Mouse (Mus musculus) bone marrow, adult 2 months (tissue): Measurements from ENCODE around the gene Mrgprb8. TPM values are rescaled to one million over a fixed set of nuclear protein-coding genes. Genes with fewer than 3 reads are reported as not detected.
"Not testable (repeated sequence)": the region's sequence is repeated elsewhere in the genome, so short reads cannot be mapped to it uniquely, and the experiment has no call there.

Source experiments
- H3K27ac ChIP-seq: fragments of 200-500 bp; 2 replicates; pipeline ENCODE4 v1.5.1; 2012; ENCODE audit warnings: low read depth, mild to moderate bottlenecking, control low read depth, inconsistent platforms, low read length; ENCODE audit not compliant: control insufficient read depth, poor library complexity, insufficient read depth
- H3K4me1 ChIP-seq: fragments of 200-500 bp; 2 replicates; pipeline ENCODE4 v1.6.1; 2011; ENCODE audit warnings: low read length; ENCODE audit not compliant: control insufficient read depth, insufficient read depth
- H3K4me3 ChIP-seq: fragments of 200-500 bp; replicated peaks from 2 replicates; pipeline ENCODE3; 2011; ENCODE audit warnings: mild to moderate bottlenecking, low read depth, low read length, control low read depth; ENCODE audit not compliant: control insufficient read depth
- CTCF ChIP-seq: fragments of 200-500 bp; IDR thresholded peaks from 2 replicates; pipeline ENCODE4 v1.5.1; 2011; ENCODE audit warnings: low read length, control low read depth; ENCODE audit not compliant: control insufficient read depth, insufficient read depth
- POLR2A ChIP-seq: fragments of 200-500 bp; IDR thresholded peaks from 2 replicates; pipeline ENCODE4 v1.6.1; 2011; ENCODE audit warnings: low read depth, mild to moderate bottlenecking, control low read depth, low read length, borderline replicate concordance; ENCODE audit not compliant: control insufficient read depth
- WGBS: fragments of 180-500 bp; shearing (Covaris S2); methylation state at CpG from one replicate; pipeline ENCODE4 v1.1.7; 2018; 5-methylcytosine and 5-hydroxymethylcytosine counted together
- polyA plus RNA-seq: library from polyadenylated mRNA; stranded (reverse); fragments of >200 nt; gene quantifications from 2 replicates; pipeline ENCODE4 v1.2.4, GENCODE M21; 2011; ENCODE audit warnings: low replicate concordance; ENCODE audit not compliant: missing spikeins, insufficient read depth, insufficient read length

Mrgprb8 gene
- polyA plus RNA-seq: not detected in 2 replicates

DNA sequence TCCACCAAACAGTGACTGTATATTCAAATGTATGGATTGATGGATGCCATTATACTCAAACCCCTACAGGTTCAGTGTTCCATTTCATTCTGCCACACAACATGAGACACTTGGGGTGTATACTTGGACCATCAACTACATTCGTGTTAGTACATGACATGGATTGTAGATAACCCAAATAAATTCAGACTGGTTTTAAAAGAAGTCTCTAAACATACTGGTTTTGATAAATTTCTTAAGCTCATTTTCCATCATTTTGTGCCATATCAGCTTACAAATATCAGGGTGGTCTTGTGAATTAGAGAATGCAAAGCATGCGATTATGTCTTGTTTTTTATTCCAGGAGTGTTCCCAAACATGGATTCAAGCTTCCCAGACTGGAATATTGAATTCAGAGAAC, at the start of gene Mrgprb8:
Gene Mrgprb8, plus strand, starts transcription at position 301 of the 400 bp plus-strand sequence.
- H3K27ac ChIP-seq: no peak within 1 kb of the TSS
- WGBS: 61% methylated on average over 2 of the region's 2 CpGs
- no peaks in the 10 kb centered on the region for H3K4me1 ChIP-seq
- H3K4me3 ChIP-seq: no peak within 1 kb of the TSS
- TF ChIP-seq CTCF (no peak), POLR2A (no peak)

DNA sequence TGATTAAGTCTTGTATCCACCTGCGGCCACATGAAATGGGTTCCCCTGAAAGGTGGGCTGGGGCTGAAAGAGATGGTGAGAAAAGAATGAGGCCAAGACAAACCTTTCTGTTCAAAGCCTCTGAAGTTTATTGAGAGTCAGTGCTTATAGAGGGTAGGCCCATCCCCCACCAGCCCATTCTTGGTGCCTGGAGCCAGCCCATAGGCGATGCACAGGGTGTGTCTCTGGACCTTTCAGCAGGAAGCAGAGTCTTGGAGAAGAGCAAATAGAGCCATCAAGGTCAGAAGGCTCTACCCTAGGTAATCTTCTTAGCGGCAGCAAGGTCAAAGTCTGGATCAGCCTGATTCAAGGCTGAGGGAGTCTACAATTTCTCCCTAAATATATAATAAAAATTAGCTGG, 47.6 kb downstream of the Mrgprb8 start:
- H3K4me3 ChIP-seq, H3K4me1 ChIP-seq, H3K27ac ChIP-seq: not testable (repeated sequence)
- WGBS: 74% methylated on average over 3 of the region's 3 CpGs

DNA sequence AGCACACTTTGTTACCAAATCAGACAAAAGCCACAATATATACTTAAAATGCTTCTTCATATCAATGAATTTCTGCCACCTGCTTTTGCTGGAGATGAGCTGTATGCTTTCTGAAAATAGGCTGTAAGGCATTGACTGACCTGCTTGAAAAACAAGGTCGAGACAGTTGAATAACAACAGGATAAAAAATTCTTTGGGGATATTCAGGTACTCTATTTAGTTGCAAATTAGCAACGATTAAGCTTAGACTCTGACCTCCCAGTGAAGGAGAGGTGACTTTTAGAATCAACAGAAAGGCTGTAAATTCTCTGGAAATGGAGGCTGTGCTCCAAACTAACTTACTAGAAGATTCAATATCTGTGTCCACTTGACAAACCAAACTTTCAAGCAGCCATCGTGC, 48.3 kb downstream of the Mrgprb8 start:
- Histone ChIP-seq H3K4me3 (no peak overlapping the region), H3K27ac (no peak overlapping the region), H3K4me1 (no peaks in the 10 kb centered on the region)
- TF ChIP-seq CTCF: no peak
- TF ChIP-seq POLR2A: no peak
- WGBS: 41% methylated on average over 3 of the region's 3 CpGs

Other genes starting within 250 kb of the Mrgprb8 start
- not detected in 2 replicates for gene Mrgprb5, start 219.5 kb upstream of the Mrgprb8 start, polyA plus RNA-seq
- gene Mrgprb4, start 189.2 kb upstream of the Mrgprb8 start, polyA plus RNA-seq: not detected in 2 replicates
- not detected in 2 replicates for gene Mrgprb1, start 67.8 kb downstream of the Mrgprb8 start, polyA plus RNA-seq
- gene Mrgprx2, start 110.8 kb downstream of the Mrgprb8 start, polyA plus RNA-seq: not detected in 2 replicates
- gene Mrgprb2, start 169.6 kb downstream of the Mrgprb8 start, polyA plus RNA-seq: not detected in 2 replicates